Mouse (Mus musculus) kidney, adult 2 months (tissue): ENCODE measurements around the gene Ebf4.

Experiments
- CTCF ChIP-seq: fragments of 200-500 bp; conservative IDR thresholded peaks from 2 replicates; pipeline ENCODE4 v1.5.1; 2011; ENCODE audit warnings: low read depth, mild to moderate bottlenecking, control low read depth, low read length, moderate library complexity, mixed read lengths; ENCODE audit not compliant: insufficient read depth, insufficient read length
- POLR2A ChIP-seq: fragments of 200-500 bp; IDR thresholded peaks from one replicate; pipeline ENCODE4 v1.6.1; 2011; ENCODE audit warnings: low read depth, low read length, control low read depth

DNA sequence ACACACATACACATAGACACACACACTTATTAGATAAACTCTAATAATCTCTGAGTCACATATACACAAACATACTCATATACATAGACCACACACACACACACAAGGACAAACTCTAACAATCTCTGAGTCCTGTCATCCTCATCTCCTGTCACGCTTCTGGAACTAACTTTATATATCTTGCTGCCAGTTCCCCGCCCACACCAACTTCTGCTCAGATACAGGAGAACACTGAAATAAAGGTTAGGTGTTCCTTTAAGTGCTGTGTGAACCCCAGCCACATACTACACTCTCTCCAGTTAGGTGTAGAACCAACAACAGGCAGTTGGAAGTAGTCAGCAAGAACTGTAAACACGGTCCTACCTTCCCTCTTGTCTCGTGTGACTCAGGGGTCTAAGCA, 34.1 kb upstream of the Ebf4 start:
- TF ChIP-seq POLR2A (no peak), CTCF (no peak)
